Mouse (Mus musculus): ENCODE measurements at regions not wholly inside any gene's neighbourhood (a gene's known extent, or its start where the extent isn't known, plus 50 kb on each side); places are given as distances from the start of the nearest gene placed in this dataset.

- ATAC-seq (ENCODE audit: insufficient read depth) (no peak), DNase-seq (ENCODE audit: low read depth in 3 of 3, low spot score in 3 of 3) (no peak)
- Histone ChIP-seq H3K36me3 (replicated peaks; ENCODE audit: control insufficient read depth, insufficient read depth, low read depth) (no peaks in the 10 kb centered on the region), H3K9ac (replicated peaks) (no peak overlapping the region), H3K27me3 (ENCODE audit: control insufficient read depth, insufficient read depth, low read length) (no peaks in the 10 kb centered on the region), H3K4me1 (replicated peaks; ENCODE audit: control insufficient read depth in 2 of 2, insufficient read depth in 2 of 2, low read length in 1 of 2) (no peaks in the 10 kb centered on the region), H3K4me3 (ENCODE audit: insufficient read depth in 1 of 2, low read depth in 2 of 2, low read length in 2 of 2) (no peak overlapping the region), H3K27ac (no peak overlapping the region), H3K4me2 (ENCODE audit: low read depth) (no peak overlapping the region), H3K9me3 (ENCODE audit: control insufficient read depth, low read length) (no peaks in the 10 kb centered on the region)
- 54% methylated on average over 5 of the region's 5 CpGs for WGBS (ENCODE audit: insufficient replicate concordance)
- TF ChIP-seq CTCF (IDR thresholded peaks at IDR 0.05; ENCODE audit: low read depth) (no peak), EP300 (IDR thresholded peaks at IDR 0.05; ENCODE audit: low read depth) (no peak)
Measured at GRCm38 (mm10) chr15:11750893-11751292, 156.2 kb downstream of the Npr3 start.

GRCm38 (mm10) chr15:11749509-11749908 lies 157.6 kb downstream of the Npr3 start:
- Histone ChIP-seq H3K27me3 (ENCODE audit: control insufficient read depth, insufficient read depth, low read length) (no peaks in the 10 kb centered on the region), H3K9me3 (ENCODE audit: control insufficient read depth, low read length) (no peaks in the 10 kb centered on the region), H3K9ac (replicated peaks) (no peak overlapping the region), H3K36me3 (replicated peaks; ENCODE audit: control insufficient read depth, insufficient read depth, low read depth) (no peaks in the 10 kb centered on the region), H3K4me3 (ENCODE audit: insufficient read depth in 1 of 2, low read depth in 2 of 2, low read length in 2 of 2) (no peak overlapping the region), H3K4me2 (ENCODE audit: low read depth) (no peak overlapping the region), H3K4me1 (replicated peaks; ENCODE audit: control insufficient read depth in 2 of 2, insufficient read depth in 2 of 2, low read length in 1 of 2) (no peaks in the 10 kb centered on the region; a peak in 1 of 4 replicates), H3K27ac (no peak overlapping the region)
- DNase-seq (ENCODE audit: low read depth in 3 of 3, low spot score in 3 of 3): no peak
- WGBS (ENCODE audit: insufficient replicate concordance): 53% methylated on average over 4 of the region's 4 CpGs
- no peak for TF ChIP-seq EP300 (IDR thresholded peaks at IDR 0.05; ENCODE audit: low read depth)
- TF ChIP-seq CTCF (IDR thresholded peaks at IDR 0.05; ENCODE audit: low read depth): no peak
- ATAC-seq (ENCODE audit: insufficient read depth): no peak

GRCm38 (mm10) chr15:11748306-11748705 lies 158.8 kb downstream of the Npr3 start:
- Histone ChIP-seq H3K27me3 (ENCODE audit: control insufficient read depth, insufficient read depth, low read length) (no peaks in the 10 kb centered on the region), H3K4me1 (replicated peaks; ENCODE audit: control insufficient read depth in 2 of 2, insufficient read depth in 2 of 2, low read length in 1 of 2) (no peaks in the 10 kb centered on the region; a peak in 1 of 4 replicates), H3K9me3 (ENCODE audit: control insufficient read depth, low read length) (no peaks in the 10 kb centered on the region), H3K9ac (replicated peaks) (no peak overlapping the region), H3K4me3 (ENCODE audit: insufficient read depth in 1 of 2, low read depth in 2 of 2, low read length in 2 of 2) (no peak overlapping the region), H3K27ac (no peak overlapping the region), H3K4me2 (ENCODE audit: low read depth) (no peak overlapping the region), H3K36me3 (replicated peaks; ENCODE audit: control insufficient read depth, insufficient read depth, low read depth) (no peaks in the 10 kb centered on the region)
- 55% methylated on average over 2 of the region's 2 CpGs for WGBS (ENCODE audit: insufficient replicate concordance)
- DNase-seq (ENCODE audit: low read depth in 3 of 3, low spot score in 3 of 3) (no peak), ATAC-seq (ENCODE audit: insufficient read depth) (no peak)
- TF ChIP-seq CTCF (IDR thresholded peaks at IDR 0.05; ENCODE audit: low read depth): no peak
- TF ChIP-seq EP300 (IDR thresholded peaks at IDR 0.05; ENCODE audit: low read depth): no peak

DNA sequence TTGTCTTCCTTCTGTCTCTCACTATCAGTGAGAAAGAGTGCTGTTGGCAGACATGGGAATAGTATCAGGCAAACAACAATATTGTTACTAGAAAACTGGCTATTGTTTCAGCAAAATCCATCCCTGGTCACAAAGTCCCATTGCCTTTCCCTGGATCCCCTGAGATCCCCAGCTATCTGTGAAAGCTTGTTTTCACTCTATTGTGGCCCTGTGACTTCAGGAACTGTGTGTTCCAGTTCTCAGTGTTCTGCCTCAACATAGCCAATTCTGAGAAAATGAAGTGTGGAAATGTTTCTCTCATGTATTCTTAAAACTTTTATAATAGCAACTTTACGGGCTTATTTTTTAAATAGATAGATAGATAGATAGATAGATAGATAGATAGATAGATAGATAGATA lies 160.3 kb downstream of the Npr3 start:
- H3K27me3 ChIP-seq (ENCODE audit: control insufficient read depth, insufficient read depth, low read length): no peaks in the 10 kb centered on the region
- H3K4me2 ChIP-seq (ENCODE audit: low read depth): no peak overlapping the region
- no peak overlapping the region for H3K9ac ChIP-seq (replicated peaks)
- no peaks in the 10 kb centered on the region for H3K36me3 ChIP-seq (replicated peaks; ENCODE audit: control insufficient read depth, insufficient read depth, low read depth)
- no peaks in the 10 kb centered on the region for H3K9me3 ChIP-seq (ENCODE audit: control insufficient read depth, low read length)
- H3K4me1 ChIP-seq (replicated peaks; ENCODE audit: control insufficient read depth in 2 of 2, insufficient read depth in 2 of 2, low read length in 1 of 2): no peaks in the 10 kb centered on the region; a peak in 1 of 4 replicates
- no peak overlapping the region for H3K27ac ChIP-seq
- 70% methylated on average over 1 of the region's 1 CpGs for WGBS (ENCODE audit: insufficient replicate concordance)
- no peak for DNase-seq (ENCODE audit: low read depth in 3 of 3, low spot score in 3 of 3)
- TF ChIP-seq CTCF (IDR thresholded peaks at IDR 0.05; ENCODE audit: low read depth) (no peak), EP300 (IDR thresholded peaks at IDR 0.05; ENCODE audit: low read depth) (no peak)
- no peak overlapping the region for H3K4me3 ChIP-seq (ENCODE audit: insufficient read depth in 1 of 2, low read depth in 2 of 2, low read length in 2 of 2)
- ATAC-seq (ENCODE audit: insufficient read depth): no peak

DNA sequence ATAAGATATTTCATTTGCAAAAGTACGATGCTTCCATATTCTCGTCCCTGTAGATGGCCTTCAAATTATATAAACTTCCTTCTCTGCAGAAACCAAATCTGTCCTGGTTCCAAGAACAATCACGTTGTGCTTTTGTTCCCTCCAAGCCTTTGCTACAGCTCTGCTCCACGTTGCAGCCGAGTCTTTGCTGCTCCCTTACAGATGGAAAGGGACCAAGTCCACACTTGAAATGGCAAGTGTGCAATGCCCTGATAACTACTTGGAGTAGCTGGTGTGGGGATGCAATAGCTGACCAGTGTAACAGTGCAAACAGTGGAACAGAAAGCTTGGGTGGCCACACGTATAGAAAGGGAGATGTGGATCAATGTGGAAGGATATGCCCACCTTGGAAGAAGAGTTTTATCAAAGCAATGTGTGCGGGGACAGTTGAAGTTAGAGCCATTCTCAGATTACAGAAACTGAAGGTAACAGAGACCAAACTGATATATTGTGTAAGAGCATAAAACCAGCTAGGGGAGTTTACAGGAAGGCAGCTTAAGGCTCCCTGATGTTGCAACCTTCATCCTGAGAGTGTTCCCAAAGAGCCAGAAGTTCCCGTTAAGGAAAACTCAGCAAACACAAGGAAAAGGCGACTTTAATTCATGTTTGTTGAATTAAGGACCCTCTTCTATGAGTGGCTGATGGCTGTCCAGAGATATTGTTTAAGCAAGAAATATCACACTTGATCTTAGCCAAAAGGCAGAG lies 161.3 kb downstream of the Npr3 start:
- Histone ChIP-seq H3K36me3 (replicated peaks; ENCODE audit: control insufficient read depth, insufficient read depth, low read depth) (no peaks in the 10 kb centered on the region), H3K27me3 (ENCODE audit: control insufficient read depth, insufficient read depth, low read length) (no peaks in the 10 kb centered on the region), H3K4me3 (ENCODE audit: insufficient read depth in 1 of 2, low read depth in 2 of 2, low read length in 2 of 2) (no peak overlapping the region), H3K4me1 (replicated peaks; ENCODE audit: control insufficient read depth in 2 of 2, insufficient read depth in 2 of 2, low read length in 1 of 2) (no peaks in the 10 kb centered on the region; a peak in 2 of 4 replicates), H3K9me3 (ENCODE audit: control insufficient read depth, low read length) (no peaks in the 10 kb centered on the region), H3K9ac (replicated peaks) (no peak overlapping the region), H3K27ac (no peak overlapping the region), H3K4me2 (ENCODE audit: low read depth) (no peak overlapping the region)
- 58% methylated on average over 9 of the region's 9 CpGs for WGBS (ENCODE audit: insufficient replicate concordance)
- ATAC-seq (ENCODE audit: insufficient read depth) (no peak), DNase-seq (ENCODE audit: low read depth in 3 of 3, low spot score in 3 of 3) (no peak)
- TF ChIP-seq EP300 (IDR thresholded peaks at IDR 0.05; ENCODE audit: low read depth) (no peak), CTCF (IDR thresholded peaks at IDR 0.05; ENCODE audit: low read depth) (no peak)
